Mouse (Mus musculus) bone marrow macrophage, adult 2 months (primary cell): ENCODE measurements at regions not wholly inside any gene's neighbourhood (a gene's known extent, or its start where the extent isn't known, plus 50 kb on each side); places are given as distances from the start of the nearest gene placed in this dataset.

Experiments used
- CTCF ChIP-seq: IDR thresholded peaks from 2 replicates; pipeline ENCODE4 v1.5.1; 2012; ENCODE audit warnings: low read depth, mild to moderate bottlenecking, low read length, moderate library complexity
- POLR2A ChIP-seq: IDR thresholded peaks from 2 replicates; pipeline ENCODE4 v1.6.1; 2012; ENCODE audit warnings: mild to moderate bottlenecking, low read depth, low read length, borderline replicate concordance

DNA sequence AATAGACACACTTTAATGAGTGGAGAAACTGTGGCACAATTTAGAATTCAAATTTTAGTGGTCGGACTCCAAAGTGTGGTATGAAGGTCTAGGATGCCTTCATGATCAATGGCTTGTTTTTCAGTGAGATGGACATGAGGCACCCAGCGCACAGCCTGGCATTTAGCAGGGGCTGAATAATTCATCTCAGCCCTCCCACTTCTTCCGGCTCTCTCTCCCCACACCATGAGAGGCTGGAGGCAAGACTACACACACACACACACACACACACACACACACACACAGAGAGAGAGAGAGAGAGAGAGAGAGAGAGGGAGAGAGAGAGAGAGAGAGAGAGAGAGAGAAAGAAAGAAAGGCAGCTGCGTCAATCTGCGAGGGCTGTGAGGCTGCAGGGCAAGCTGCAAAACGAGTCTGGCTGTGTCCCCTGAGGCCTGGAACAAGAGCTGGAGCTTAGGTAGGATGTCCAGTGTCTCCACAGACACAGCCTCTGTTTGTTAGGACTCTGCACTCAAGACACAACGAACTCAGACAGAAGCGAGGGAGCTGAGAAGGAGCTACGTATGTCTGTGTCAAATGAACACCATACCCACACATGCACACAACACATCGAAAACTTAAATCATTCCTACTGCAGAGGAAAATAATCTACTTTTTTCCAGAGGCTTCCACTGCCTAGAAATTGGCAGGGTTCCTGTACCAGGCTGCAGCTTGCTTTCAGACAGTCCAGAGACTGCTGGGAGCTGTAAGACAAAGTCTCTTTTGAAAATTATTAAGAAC lies 295.8 kb downstream of the Gm11361 start:
- no peak for TF ChIP-seq CTCF
- TF ChIP-seq POLR2A, result no peak
